In the genomic region with DNA sequence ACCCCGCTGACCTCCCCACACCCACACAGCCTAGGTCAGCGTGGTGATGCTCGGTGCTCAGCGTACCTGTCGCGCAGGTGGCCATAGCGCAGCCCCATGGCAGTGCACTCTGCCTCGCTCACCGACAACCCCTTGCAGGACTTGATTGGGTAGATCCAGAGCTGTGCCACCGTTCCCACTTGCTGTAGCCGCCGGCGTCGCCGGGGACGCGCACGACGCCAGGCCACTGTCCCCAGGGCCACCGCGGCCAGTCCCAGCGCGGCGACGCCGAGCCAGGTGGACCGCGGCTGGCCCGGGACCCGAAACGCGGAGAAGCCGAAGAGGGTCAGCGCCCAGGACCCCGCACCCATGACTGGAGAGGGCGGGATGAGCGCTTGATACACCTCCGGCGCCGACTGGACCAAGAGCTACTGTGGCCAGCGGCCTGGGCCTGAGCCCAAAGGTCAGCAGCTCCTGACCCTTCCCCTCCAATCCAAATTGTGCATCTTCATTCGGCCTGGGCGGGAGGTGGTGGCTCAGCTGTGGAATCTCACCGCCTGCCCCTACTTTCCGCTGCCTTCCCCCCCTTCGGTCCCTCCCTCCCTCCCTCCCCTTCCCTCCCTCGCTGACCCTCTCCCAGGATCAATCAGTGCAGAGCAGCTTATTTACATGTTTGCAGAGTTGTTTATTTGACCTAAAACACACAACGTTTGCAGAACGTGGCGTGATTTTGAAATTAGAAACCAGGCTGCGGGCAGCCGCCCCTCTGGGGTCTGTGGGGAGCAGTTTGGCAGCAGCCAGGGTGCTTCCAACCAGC, we compare ENCODE assay signal across 8 mouse cellular contexts. TPM values are rescaled to one million over a fixed set of nuclear protein-coding genes. Genes with fewer than 3 reads are reported as not detected.
DNase-seq lines count a peak whose midpoint lies in the region; ATAC-seq and TF ChIP-seq lines count a peak whose summit lies in the region.

TSS of gene Marc1 (minus strand) at position 534 of the 796 bp plus-strand sequence.

- peaks cover 8% of the 10 kb centered on the region for H3K27me3 ChIP-seq in hindbrain, embryonic 11.5 days (ENCODE audit: control insufficient read depth, insufficient read depth, low read length)
- H3K27me3 ChIP-seq in limb, embryonic 13.5 days: peaks cover 38% of the 10 kb centered on the region

- no peaks in the 10 kb centered on the region; the same call in 1 of the 2 replicates for H3K36me3 ChIP-seq in hindbrain, embryonic 11.5 days (ENCODE audit: control insufficient read depth, insufficient read depth, low read length)
- peaks cover 13% of the 10 kb centered on the region for H3K36me3 ChIP-seq in limb, embryonic 13.5 days

- TF ChIP-seq CTCF in lung, adult 2 months (IDR thresholded peaks at IDR 0.05; ENCODE audit: insufficient read depth, low read length): no peak

- H3K4me2 ChIP-seq in hindbrain, embryonic 11.5 days (replicated peaks; ENCODE audit: low read depth, low read length): peak within 1 kb of the TSS; percentile 62
- H3K4me2 ChIP-seq in limb, embryonic 13.5 days (replicated peaks): peak within 1 kb of the TSS; percentile 81

- H3K4me3 ChIP-seq in lung, adult 2 months (replicated peaks; ENCODE audit: extremely low read depth, low read depth, low read length): no peak within 1 kb of the TSS
- H3K4me3 ChIP-seq in hindbrain, embryonic 11.5 days (ENCODE audit: low read depth, low read length): peak within 1 kb of the TSS; percentile 25
- H3K4me3 ChIP-seq in limb, embryonic 13.5 days: peak within 1 kb of the TSS; percentile 43

- H3K9me3 ChIP-seq in hindbrain, embryonic 11.5 days (ENCODE audit: control insufficient read depth, low read length): no peaks in the 10 kb centered on the region
- no peaks in the 10 kb centered on the region for H3K9me3 ChIP-seq in limb, embryonic 13.5 days

- peak within 1 kb of the TSS; percentile 44; the same call in 1 of the 2 replicates for H3K9ac ChIP-seq in hindbrain, embryonic 11.5 days (ENCODE audit: low read depth, low read length)
- H3K9ac ChIP-seq in limb, embryonic 13.5 days: peak within 1 kb of the TSS; percentile 48

- WGBS in lung, adult 2 months: 19% methylated on average over 52 of the region's 52 CpGs
- 7% methylated on average over 52 of the region's 52 CpGs for WGBS in hindbrain, embryonic 11.5 days
- 6% methylated on average over 52 of the region's 52 CpGs for WGBS in limb, embryonic 13.5 days

- H3K27ac ChIP-seq in hindbrain, embryonic 11.5 days (ENCODE audit: low read depth, low read length): no peak within 1 kb of the TSS
- no peak within 1 kb of the TSS for H3K27ac ChIP-seq in limb, embryonic 13.5 days

- no peak for TF ChIP-seq POLR2A in lung, adult 2 months (IDR thresholded peaks at IDR 0.05; ENCODE audit: borderline replicate concordance, extremely low read depth, low read depth, low read length)

- peak; percentile 31 for DNase-seq in lung, postnatal 10 days
- no peak for DNase-seq in lung, adult 2 months
- peak; percentile 35 for DNase-seq in hindbrain, embryonic 11.5 days (ENCODE audit: low spot score)
- peak; percentile 26 for DNase-seq in retina, embryonic 14.5 days (ENCODE audit: low spot score)
- no peak for DNase-seq in thymus, postnatal 25 days
- DNase-seq in adipocyte (ENCODE audit: low spot score): no peak

- peak; percentile 61 for ATAC-seq in hindbrain, embryonic 11.5 days (ENCODE audit: low FRiP score)
- no peak for ATAC-seq in limb, embryonic 13.5 days (ENCODE audit: low FRiP score, low read depth)
- no peak for ATAC-seq in megakaryocyte progenitor cell, adult 5-6 weeks (replicated peaks; ENCODE audit: poor library complexity)

- no peaks in the 10 kb centered on the region for H3K4me1 ChIP-seq in lung, adult 2 months (ENCODE audit: control insufficient read depth, insufficient read depth, low read length)
- H3K4me1 ChIP-seq in hindbrain, embryonic 11.5 days (replicated peaks; ENCODE audit: control insufficient read depth, insufficient read depth, low read length): peaks cover 3% of the 10 kb centered on the region; the same call in 1 of the 2 replicates
- peaks cover 8% of the 10 kb centered on the region for H3K4me1 ChIP-seq in limb, embryonic 13.5 days

RNA-seq across cellular contexts. Expression of gene Marc1, which starts in this region (rescaled TPM):
- polyA plus RNA-seq in lung, adult 2 months (2012; rRNA removed): 1.2 and 1.6 TPM in 2 replicates
- 0.21 and 0.26 TPM in 2 replicates for polyA plus RNA-seq in hindbrain, embryonic 11.5 days (2014; fragmentation: Nextera tagmentation; extraction: Ambion mirVana)
- polyA plus RNA-seq in limb, embryonic 13.5 days (2015; fragmentation: Nextera tagmentation; extraction: Ambion mirVana): 0.11 and 0.14 TPM in 2 replicates
- total RNA-seq in megakaryocyte progenitor cell, adult 5-6 weeks (2015): 0.49 and 0.67 TPM in 2 replicates
- 0.33 TPM in 1 of 2 replicates, not detected in the other for total RNA-seq in megakaryocyte progenitor cell, adult 5-6 weeks (2017)

Comparison
In these comparisons a context has a peak if more than half of its experiments do, and no peak if none do; other contexts are left out.
1. DNase-seq: peak in lung, postnatal 10 days (single experiment) and retina, embryonic 14.5 days (single experiment); none in lung, adult 2 months (single experiment), thymus, postnatal 25 days (single experiment) and adipocyte (single experiment).
2. Peak in DNase-seq, ATAC-seq, H3K4me3 ChIP-seq, H3K9ac ChIP-seq and H3K4me2 ChIP-seq in hindbrain, embryonic 11.5 days; RNA of the gene not detected or under 1 TPM.